In the genomic region with DNA sequence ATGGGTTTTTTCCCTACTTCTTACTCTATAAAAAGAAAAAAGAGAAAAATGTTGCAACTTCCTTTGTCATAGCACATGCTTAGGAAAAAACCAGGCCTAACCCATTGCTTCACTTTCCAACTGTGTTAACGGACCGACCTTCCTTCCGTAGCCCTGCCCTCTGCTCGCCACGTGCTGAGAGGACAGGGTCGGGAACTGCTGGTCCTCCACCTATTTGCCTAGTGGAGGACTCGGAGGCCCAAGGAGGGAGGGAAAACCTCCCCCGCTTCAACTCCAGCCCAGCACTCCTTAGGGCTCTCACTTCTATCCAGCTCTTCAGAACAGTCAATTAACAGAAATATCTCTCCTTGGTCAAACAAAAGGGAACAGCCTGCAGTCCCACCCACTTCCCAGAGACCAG, we compare ENCODE assay signal across 7 mouse cellular contexts. TPM values are rescaled to one million over a fixed set of nuclear protein-coding genes. Genes with fewer than 3 reads are reported as not detected.
A peak's percentile ranks its signal among the peaks of the same experiment; 100 is the strongest.
DNase-seq lines count a peak whose midpoint lies in the region; ATAC-seq and TF ChIP-seq lines count a peak whose summit lies in the region.

No protein-coding gene starts in this region.

- H3K4me2 ChIP-seq in CH12.LX (ENCODE audit: insufficient read depth, low read depth, poor library complexity, severe bottlenecking): 0 out of 2 replicates have a peak overlapping the region, but pooled peaks have one; percentile 0
- H3K4me2 ChIP-seq in hindbrain, embryonic 12.5 days (replicated peaks): no peak overlapping the region
- H3K4me2 ChIP-seq in liver, embryonic 15.5 days: peak overlapping the region; percentile 38

- no peaks in the 10 kb centered on the region for H3K9me3 ChIP-seq in CH12.LX (replicated peaks; ENCODE audit: low read length)
- no peaks in the 10 kb centered on the region for H3K9me3 ChIP-seq in hindbrain, embryonic 12.5 days (replicated peaks)
- no peaks in the 10 kb centered on the region for H3K9me3 ChIP-seq in liver, embryonic 15.5 days (replicated peaks)

- no peak overlapping the region for H3K9ac ChIP-seq in CH12.LX (ENCODE audit: insufficient read depth, low read depth)
- no peak overlapping the region for H3K9ac ChIP-seq in hindbrain, embryonic 12.5 days
- no peak overlapping the region for H3K9ac ChIP-seq in liver, embryonic 15.5 days

- 18% methylated on average over 8 of the region's 8 CpGs for WGBS in hindbrain, embryonic 12.5 days
- WGBS in liver, embryonic 15.5 days (ENCODE audit: insufficient replicate concordance): 12% methylated on average over 8 of the region's 8 CpGs

- no peak for TF ChIP-seq CTCF in CH12.LX (conservative IDR thresholded peaks at IDR 0.05 in 1 of 2, IDR thresholded peaks at IDR 0.05 in 1 of 2; ENCODE audit: low read depth in 2 of 2, low read length in 2 of 2)

- TF ChIP-seq EP300 in CH12.LX (IDR thresholded peaks at IDR 0.05; ENCODE audit: low read length): no peak

- no peak for DNase-seq in CH12.LX (ENCODE audit: extremely low read depth)
- DNase-seq in adrenal gland, postnatal 36 days: peak; percentile 69 to 73
- no peak for DNase-seq in frontal cortex, postnatal 10 days (ENCODE audit: low spot score in 2 of 2)
- DNase-seq in right cerebral cortex, postnatal 4 days: no peak
- DNase-seq in gastrocnemius, adult 18-20 months (ENCODE audit: low spot score): no peak

- dilution Hi-C loops in CH12.LX (cut with MboI; ENCODE audit: extremely low pct_ligation_motif_present, extremely low pct_unique_long_range_greater_than_20kb, low sequenced_read_pairs): no loop called here

- in situ Hi-C loops in CH12.LX (cut with MboI; ENCODE audit: low pct_ligation_motif_present, low pct_unique_long_range_greater_than_20kb, low sequenced_read_pairs): no loop called here

- ATAC-seq in hindbrain, embryonic 12.5 days (ENCODE audit: low FRiP score): peak; percentile 14; the same call in 1 of the 2 replicates
- ATAC-seq in liver, embryonic 15.5 days (ENCODE audit: insufficient read depth): peak; percentile 56

- H3K27ac ChIP-seq in CH12.LX (ENCODE audit: insufficient read depth, low read depth): no peak overlapping the region
- peak overlapping the region; percentile 62; the same call in 1 of the 2 replicates for H3K27ac ChIP-seq in hindbrain, embryonic 12.5 days
- peak overlapping the region; percentile 80 for H3K27ac ChIP-seq in liver, embryonic 15.5 days (replicated peaks)

- H3K79me2 ChIP-seq in CH12.LX (replicated peaks; ENCODE audit: control insufficient read depth, extremely low read depth, insufficient read depth, poor library complexity, severe bottlenecking): peaks cover 36% of the 10 kb centered on the region

- no peak overlapping the region for H3K4me3 ChIP-seq in CH12.LX (replicated peaks in 1 of 3; ENCODE audit: low read depth in 2 of 3, low read length in 2 of 3, poor library complexity in 1 of 3)
- no peak overlapping the region for H3K4me3 ChIP-seq in hindbrain, embryonic 12.5 days
- H3K4me3 ChIP-seq in liver, embryonic 15.5 days (replicated peaks): no peak overlapping the region

- no peak for TF ChIP-seq POLR2A in CH12.LX (IDR thresholded peaks at IDR 0.05; ENCODE audit: low read depth, low read length)

- H3K36me3 ChIP-seq in CH12.LX (replicated peaks in 1 of 2; ENCODE audit: control insufficient read depth in 1 of 2, insufficient read depth in 1 of 2, low read length in 1 of 2): peaks cover 0 to 15% of the 10 kb centered on the region in 2 experiments
- no peaks in the 10 kb centered on the region for H3K36me3 ChIP-seq in hindbrain, embryonic 12.5 days
- no peaks in the 10 kb centered on the region for H3K36me3 ChIP-seq in liver, embryonic 15.5 days (replicated peaks)

- no peaks in the 10 kb centered on the region for H3K27me3 ChIP-seq in CH12.LX (replicated peaks)
- no peaks in the 10 kb centered on the region for H3K27me3 ChIP-seq in hindbrain, embryonic 12.5 days
- no peaks in the 10 kb centered on the region for H3K27me3 ChIP-seq in liver, embryonic 15.5 days

- no peak for TF ChIP-seq RAD21 in CH12.LX (IDR thresholded peaks at IDR 0.05; ENCODE audit: low read depth, low read length)

- H3K4me1 ChIP-seq in CH12.LX (ENCODE audit: control insufficient read depth in 1 of 2, insufficient read depth in 2 of 2): peaks cover 26 to 78% of the 10 kb centered on the region in 2 experiments
- H3K4me1 ChIP-seq in hindbrain, embryonic 12.5 days: peaks cover 73% of the 10 kb centered on the region
- H3K4me1 ChIP-seq in liver, embryonic 15.5 days (replicated peaks): peaks cover 90% of the 10 kb centered on the region

TF ChIP-seq in CH12.LX, 34 proteins besides CTCF, POLR2A, EP300 and RAD21:
- no peak for TF ChIP-seq ELF1 (IDR thresholded peaks at IDR 0.05; ENCODE audit: low read depth, low read length)
- TF ChIP-seq BHLHE40 (IDR thresholded peaks at IDR 0.05; ENCODE audit: low read depth, low read length): peak; percentile 21; the same call in 1 of the 2 replicates
- peak; percentile 44 for TF ChIP-seq MXI1 (IDR thresholded peaks at IDR 0.05; ENCODE audit: low read depth, low read length)
- peak; percentile 82 for TF ChIP-seq MYC (IDR thresholded peaks at IDR 0.05; ENCODE audit: low read depth, low read length)
- TF ChIP-seq HCFC1 (IDR thresholded peaks at IDR 0.05; ENCODE audit: low read depth, low read length): no peak
- TF ChIP-seq ZKSCAN1 (IDR thresholded peaks at IDR 0.05; ENCODE audit: borderline replicate concordance, low read depth, low read length): no peak
- TF ChIP-seq MAX (IDR thresholded peaks at IDR 0.05; ENCODE audit: low read length): peak; percentile 64
- 0 out of 2 replicates have a peak, but pooled peaks have one; percentile 43 for TF ChIP-seq SIN3A (IDR thresholded peaks at IDR 0.05; ENCODE audit: low read length)
- no peak for TF ChIP-seq MEF2A (IDR thresholded peaks at IDR 0.05; ENCODE audit: borderline replicate concordance, low read depth, low read length)

RNA-seq across cellular contexts. Expression of a gene that starts 13.3 kb away (rescaled TPM):
- total RNA-seq in CH12.LX (2012; rRNA removed) (54.2 and 55.0 TPM in 2 replicates), CH12.LX (2014; rRNA removed) (58.6 and 62.9 TPM in 2 replicates)
- polyA plus RNA-seq in CH12.LX (2012; ENCODE audit: insufficient read length, low read depth): 63.5 and 68.6 TPM in 2 replicates
- total RNA-seq in adrenal gland, postnatal 36 days (2021): 100 to 1,000 TPM; 205 to 213 TPM
- polyA plus RNA-seq in hindbrain, embryonic 12.5 days (2016; fragmentation: Nextera tagmentation; extraction: Ambion mirVana): 50.3 and 52.4 TPM in 2 replicates
- polyA plus RNA-seq in liver, embryonic 15.5 days (2015; fragmentation: Nextera tagmentation; extraction: Ambion mirVana): 13.0 and 15.7 TPM in 2 replicates
- total RNA-seq in gastrocnemius, adult 18-20 months (2021): 100 to 1,000 TPM; 217 to 250 TPM

RNA-seq across cellular contexts. Expression of a gene that starts 53.9 kb away (rescaled TPM):
- 6.4 and 6.7 TPM in 2 replicates for total RNA-seq in CH12.LX (2012; rRNA removed)
- total RNA-seq in CH12.LX (2014; rRNA removed): 9.8 and 10.1 TPM in 2 replicates
- polyA plus RNA-seq in CH12.LX (2012; ENCODE audit: insufficient read length, low read depth): 8.2 and 8.3 TPM in 2 replicates
- total RNA-seq in adrenal gland, postnatal 36 days (2021): 1 to 10 TPM; 4.3 to 7.3 TPM
- polyA plus RNA-seq in hindbrain, embryonic 12.5 days (2016; fragmentation: Nextera tagmentation; extraction: Ambion mirVana): 14.1 and 14.3 TPM in 2 replicates
- polyA plus RNA-seq in liver, embryonic 15.5 days (2015; fragmentation: Nextera tagmentation; extraction: Ambion mirVana): 16.6 and 18.3 TPM in 2 replicates
- not detected for total RNA-seq in gastrocnemius, adult 18-20 months (2021)

Comparison
In these comparisons a context has a peak if more than half of its experiments do, and no peak if none do; other contexts are left out.
1. DNase-seq: peak in adrenal gland, postnatal 36 days (2 of 2); none in CH12.LX (single experiment), frontal cortex, postnatal 10 days (0 of 2), right cerebral cortex, postnatal 4 days (single experiment) and gastrocnemius, adult 18-20 months (single experiment).
2. RNA of a gene that starts 53.9 kb away (total RNA-seq): 6.4 to 10.1 TPM in CH12.LX and 4.3 to 7.3 TPM in adrenal gland, postnatal 36 days; not detected in gastrocnemius, adult 18-20 months; every median in the first group is over 4 times any median in the second.